ENCODE assay signal across 9 mouse cellular contexts in genomic region chr8:123101244-123101643, GRCm38 (mm10). TPM values are rescaled to one million over a fixed set of nuclear protein-coding genes. Genes with fewer than 3 reads are reported as not detected.
DNase-seq lines count a peak whose midpoint lies in the region; ATAC-seq and TF ChIP-seq lines count a peak whose summit lies in the region.
"Had no signal": no experiment of that assay in that cellular context is flagged by ENCODE, and none has a peak within 500 bp of the region (broad histone marks: within the 10 kb centered on the region; RNA-seq: fewer than 3 reads in every experiment).

No protein-coding gene starts in this region.

- no peak for ATAC-seq in forebrain, embryonic 12.5 days (ENCODE audit: low FRiP score)
- no peak for ATAC-seq in forebrain, embryonic 11.5 days (replicated peaks; ENCODE audit: low FRiP score)
- ATAC-seq in kidney, embryonic 15.5 days (replicated peaks; ENCODE audit: low FRiP score) = no peak
- ATAC-seq in liver, embryonic 12.5 days = no peak
- no peak for ATAC-seq in CD4-positive, CD25-positive, alpha-beta regulatory T cell, adult 4 months

- no peaks in the 10 kb centered on the region for H3K9me3 ChIP-seq in forebrain, embryonic 12.5 days
- H3K9me3 ChIP-seq in forebrain, embryonic 11.5 days (ENCODE audit: control insufficient read depth, low read length) = no peaks in the 10 kb centered on the region
- no peaks in the 10 kb centered on the region for H3K9me3 ChIP-seq in kidney, embryonic 15.5 days (replicated peaks)
- H3K9me3 ChIP-seq in ES-Bruce4 (replicated peaks; ENCODE audit: control insufficient read depth, insufficient read depth, low read length, poor library complexity, severe bottlenecking) = no peaks in the 10 kb centered on the region
- H3K9me3 ChIP-seq in liver, embryonic 12.5 days (replicated peaks) = no peaks in the 10 kb centered on the region

- no peak for TF ChIP-seq POLR2A in ES-Bruce4 (IDR thresholded peaks at IDR 0.05; ENCODE audit: insufficient read depth, low read length)

- peaks cover 49% of the 10 kb centered on the region for H3K36me3 ChIP-seq in forebrain, embryonic 12.5 days (replicated peaks)
- H3K36me3 ChIP-seq in forebrain, embryonic 11.5 days (ENCODE audit: control insufficient read depth, insufficient read depth, low read length) = peaks cover 10% of the 10 kb centered on the region; the same call in 1 of the 2 replicates
- H3K36me3 ChIP-seq in kidney, embryonic 15.5 days = peaks cover 42% of the 10 kb centered on the region
- peaks cover 33% of the 10 kb centered on the region for H3K36me3 ChIP-seq in ES-Bruce4 (ENCODE audit: control insufficient read depth, insufficient read depth, low read length, poor library complexity, severe bottlenecking)
- peaks cover 50% of the 10 kb centered on the region for H3K36me3 ChIP-seq in liver, embryonic 12.5 days

- H3K4me2 ChIP-seq in forebrain, embryonic 12.5 days = peak overlapping the region; percentile 68
- H3K4me2 ChIP-seq in forebrain, embryonic 11.5 days (ENCODE audit: low read depth, low read length, severe bottlenecking) = no peak overlapping the region
- H3K4me2 ChIP-seq in kidney, embryonic 15.5 days = peak overlapping the region; percentile 90
- H3K4me2 ChIP-seq in liver, embryonic 12.5 days = peak overlapping the region; percentile 91

- intact Hi-C loops in left cerebral cortex, postnatal 4 days (cut with DNase I) = no loop called here

- no peak overlapping the region for H3K4me3 ChIP-seq in forebrain, embryonic 12.5 days (replicated peaks)
- H3K4me3 ChIP-seq in forebrain, embryonic 11.5 days (ENCODE audit: low read depth, low read length) = no peak overlapping the region
- no peak overlapping the region; the same call in 1 of the 2 replicates for H3K4me3 ChIP-seq in kidney, embryonic 15.5 days (replicated peaks)
- no peak overlapping the region for H3K4me3 ChIP-seq in ES-Bruce4 (ENCODE audit: low read depth, low read length)
- peak overlapping the region; percentile 76; the same call in 1 of the 2 replicates for H3K4me3 ChIP-seq in liver, embryonic 12.5 days

- peak overlapping the region; percentile 64; the same call in 1 of the 2 replicates for H3K9ac ChIP-seq in forebrain, embryonic 12.5 days
- H3K9ac ChIP-seq in forebrain, embryonic 11.5 days (ENCODE audit: low read length) = no peak overlapping the region
- 0 out of 2 replicates have a peak overlapping the region, but pooled peaks have one; percentile 67 for H3K9ac ChIP-seq in kidney, embryonic 15.5 days
- H3K9ac ChIP-seq in ES-Bruce4 (ENCODE audit: low read depth, poor library complexity, severe bottlenecking) = peak overlapping the region; percentile 97
- peak overlapping the region; percentile 69 for H3K9ac ChIP-seq in liver, embryonic 12.5 days

- peaks cover 15% of the 10 kb centered on the region for H3K4me1 ChIP-seq in forebrain, embryonic 12.5 days
- H3K4me1 ChIP-seq in forebrain, embryonic 11.5 days (replicated peaks; ENCODE audit: control insufficient read depth, insufficient read depth, low read length) = peaks cover 8% of the 10 kb centered on the region; the same call in 1 of the 2 replicates
- H3K4me1 ChIP-seq in kidney, embryonic 15.5 days = peaks cover 27% of the 10 kb centered on the region
- no peaks in the 10 kb centered on the region for H3K4me1 ChIP-seq in ES-Bruce4 (ENCODE audit: control insufficient read depth, insufficient read depth, low read length)
- peaks cover 22% of the 10 kb centered on the region for H3K4me1 ChIP-seq in liver, embryonic 12.5 days

- no peak for TF ChIP-seq CTCF in ES-Bruce4 (IDR thresholded peaks at IDR 0.05; ENCODE audit: low read depth, low read length)

- no peak for DNase-seq in forebrain, embryonic 11.5 days (ENCODE audit: low spot score)
- no peak for DNase-seq in kidney, adult 9 months
- DNase-seq in left cerebral cortex, postnatal 4 days = no peak

- WGBS in forebrain, embryonic 12.5 days = 84% methylated on average over 4 of the region's 4 CpGs
- WGBS in forebrain, embryonic 11.5 days = 78% methylated on average over 4 of the region's 4 CpGs
- WGBS in kidney, embryonic 15.5 days = 70% methylated on average over 4 of the region's 4 CpGs
- 67% methylated on average over 4 of the region's 4 CpGs for WGBS in liver, embryonic 12.5 days (ENCODE audit: insufficient replicate concordance)

- TF ChIP-seq EP300 in ES-Bruce4 (IDR thresholded peaks at IDR 0.05; ENCODE audit: insufficient read depth, low read depth, low read length) = no peak

- H3K27ac ChIP-seq in forebrain, embryonic 12.5 days = no peak overlapping the region
- no peak overlapping the region for H3K27ac ChIP-seq in forebrain, embryonic 11.5 days (ENCODE audit: low read depth, low read length)
- peak overlapping the region; percentile 93 for H3K27ac ChIP-seq in kidney, embryonic 15.5 days
- peak overlapping the region; percentile 96 for H3K27ac ChIP-seq in ES-Bruce4 (ENCODE audit: insufficient read depth, low read length)
- H3K27ac ChIP-seq in liver, embryonic 12.5 days = peak overlapping the region; percentile 88; the same call in 1 of the 2 replicates

- H3K27me3 ChIP-seq in forebrain, embryonic 12.5 days = no peaks in the 10 kb centered on the region
- no peaks in the 10 kb centered on the region for H3K27me3 ChIP-seq in forebrain, embryonic 11.5 days (ENCODE audit: control insufficient read depth, insufficient read depth, low read length)
- no peaks in the 10 kb centered on the region for H3K27me3 ChIP-seq in kidney, embryonic 15.5 days
- H3K27me3 ChIP-seq in ES-Bruce4 (ENCODE audit: control insufficient read depth, insufficient read depth, low read length, poor library complexity, severe bottlenecking) = no peaks in the 10 kb centered on the region
- no peaks in the 10 kb centered on the region for H3K27me3 ChIP-seq in liver, embryonic 12.5 days (replicated peaks)

RNA-seq across cellular contexts. Expression of gene Rpl13, which starts 0.9 kb away (rescaled TPM):
- polyA plus RNA-seq in forebrain, embryonic 12.5 days (2016; fragmentation: Nextera tagmentation; extraction: Ambion mirVana) = 1,076 and 1,105 TPM in 2 replicates
- polyA plus RNA-seq in forebrain, embryonic 11.5 days (2014; fragmentation: Nextera tagmentation; extraction: Ambion mirVana) = 1,219 and 1,311 TPM in 2 replicates
- polyA plus RNA-seq in kidney, embryonic 15.5 days (2015; fragmentation: Nextera tagmentation; extraction: Ambion mirVana) = 1,386 and 1,404 TPM in 2 replicates
- 2,572 and 2,592 TPM in 2 replicates for polyA plus RNA-seq in ES-Bruce4 (2011; ENCODE audit: insufficient read depth, insufficient read length, low read depth, missing spikeins)
- 1,452 and 1,476 TPM in 2 replicates for polyA plus RNA-seq in liver, embryonic 12.5 days (2016; fragmentation: Nextera tagmentation; extraction: Ambion mirVana)
- 1,000 to 10,000 TPM; 2,671 to 2,712 TPM for polyA plus RNA-seq in CD4-positive, CD25-positive, alpha-beta regulatory T cell, adult 4 months (2017; shearing (Covaris generic))
- total RNA-seq in left cerebral cortex, postnatal 4 days (2021) = 100 to 1,000 TPM; 539 to 588 TPM

RNA-seq across cellular contexts. Expression of gene Cpne7, which starts 15.9 kb away (rescaled TPM):
- polyA plus RNA-seq in forebrain, embryonic 12.5 days (2016; fragmentation: Nextera tagmentation; extraction: Ambion mirVana) = 0.29 and 0.49 TPM in 2 replicates
- 0.19 TPM in 1 of 2 replicates, not detected in the other for polyA plus RNA-seq in forebrain, embryonic 11.5 days (2014; fragmentation: Nextera tagmentation; extraction: Ambion mirVana)
- 0.63 and 1.0 TPM in 2 replicates for polyA plus RNA-seq in kidney, embryonic 15.5 days (2015; fragmentation: Nextera tagmentation; extraction: Ambion mirVana)
- 2.9 and 3.2 TPM in 2 replicates for polyA plus RNA-seq in ES-Bruce4 (2011; ENCODE audit: insufficient read depth, insufficient read length, low read depth, missing spikeins)
- 2.8 and 2.9 TPM in 2 replicates for polyA plus RNA-seq in liver, embryonic 12.5 days (2016; fragmentation: Nextera tagmentation; extraction: Ambion mirVana)
- 1 to 10 TPM; 1.0 to 2.7 TPM for polyA plus RNA-seq in CD4-positive, CD25-positive, alpha-beta regulatory T cell, adult 4 months (2017; shearing (Covaris generic))
- 10 to 100 TPM; 39.2 to 59.4 TPM for total RNA-seq in left cerebral cortex, postnatal 4 days (2021)

RNA-seq across cellular contexts. Expression of gene Spg7, which starts 38.5 kb away (rescaled TPM):
- polyA plus RNA-seq in forebrain, embryonic 12.5 days (2016; fragmentation: Nextera tagmentation; extraction: Ambion mirVana) = 59.1 and 61.6 TPM in 2 replicates
- 43.5 and 52.6 TPM in 2 replicates for polyA plus RNA-seq in forebrain, embryonic 11.5 days (2014; fragmentation: Nextera tagmentation; extraction: Ambion mirVana)
- polyA plus RNA-seq in kidney, embryonic 15.5 days (2015; fragmentation: Nextera tagmentation; extraction: Ambion mirVana) = 48.9 and 52.5 TPM in 2 replicates
- polyA plus RNA-seq in ES-Bruce4 (2011; ENCODE audit: insufficient read depth, insufficient read length, low read depth, missing spikeins) = 79.3 and 99.6 TPM in 2 replicates
- 40.0 TPM in 2 replicates for polyA plus RNA-seq in liver, embryonic 12.5 days (2016; fragmentation: Nextera tagmentation; extraction: Ambion mirVana)
- polyA plus RNA-seq in CD4-positive, CD25-positive, alpha-beta regulatory T cell, adult 4 months (2017; shearing (Covaris generic)) = 10 to 100 TPM; 24.4 to 29.0 TPM
- 10 to 100 TPM; 73.8 to 79.7 TPM for total RNA-seq in left cerebral cortex, postnatal 4 days (2021)

RNA-seq across cellular contexts. Expression of gene Sult5a1, which starts 56.9 kb away (rescaled TPM):
- polyA plus RNA-seq in forebrain, embryonic 12.5 days (2016; fragmentation: Nextera tagmentation; extraction: Ambion mirVana) = 1.7 and 1.9 TPM in 2 replicates
- polyA plus RNA-seq in forebrain, embryonic 11.5 days (2014; fragmentation: Nextera tagmentation; extraction: Ambion mirVana) = 2.9 and 4.3 TPM in 2 replicates
- 9.5 and 12.7 TPM in 2 replicates for polyA plus RNA-seq in kidney, embryonic 15.5 days (2015; fragmentation: Nextera tagmentation; extraction: Ambion mirVana)
- polyA plus RNA-seq in ES-Bruce4 (2011; ENCODE audit: insufficient read depth, insufficient read length, low read depth, missing spikeins) = 2.2 and 2.9 TPM in 2 replicates
- polyA plus RNA-seq in liver, embryonic 12.5 days (2016; fragmentation: Nextera tagmentation; extraction: Ambion mirVana) = 1.7 and 2.1 TPM in 2 replicates
- polyA plus RNA-seq in CD4-positive, CD25-positive, alpha-beta regulatory T cell, adult 4 months (2017; shearing (Covaris generic)) = under 1 TPM in 1 of 2 experiments, not detected in 1; 0.42 TPM
- not detected for total RNA-seq in left cerebral cortex, postnatal 4 days (2021)
- polyA plus RNA-seq: activated CD4-positive, CD25-positive, alpha-beta regulatory T cell, adult 4 months had no signal

RNA-seq across cellular contexts. Expression of gene Ankrd11, which starts 59.2 kb away (rescaled TPM):
- polyA plus RNA-seq in forebrain, embryonic 12.5 days (2016; fragmentation: Nextera tagmentation; extraction: Ambion mirVana) = 38.4 and 65.7 TPM in 2 replicates
- polyA plus RNA-seq in forebrain, embryonic 11.5 days (2014; fragmentation: Nextera tagmentation; extraction: Ambion mirVana) = 94.4 and 95.0 TPM in 2 replicates
- 33.5 and 38.0 TPM in 2 replicates for polyA plus RNA-seq in kidney, embryonic 15.5 days (2015; fragmentation: Nextera tagmentation; extraction: Ambion mirVana)
- 146 and 148 TPM in 2 replicates for polyA plus RNA-seq in ES-Bruce4 (2011; ENCODE audit: insufficient read depth, insufficient read length, low read depth, missing spikeins)
- 43.9 and 44.0 TPM in 2 replicates for polyA plus RNA-seq in liver, embryonic 12.5 days (2016; fragmentation: Nextera tagmentation; extraction: Ambion mirVana)
- polyA plus RNA-seq in CD4-positive, CD25-positive, alpha-beta regulatory T cell, adult 4 months (2017; shearing (Covaris generic)) = 10 to 100 TPM; 79.7 to 84.1 TPM
- 100 to 1,000 TPM; 138 to 143 TPM for total RNA-seq in left cerebral cortex, postnatal 4 days (2021)

Comparison
In these comparisons a context has a peak if more than half of its experiments do, and no peak if none do; other contexts are left out.
1. H3K27ac ChIP-seq: peak in kidney, embryonic 15.5 days (single experiment), ES-Bruce4 (single experiment) and liver, embryonic 12.5 days (single experiment); none in forebrain, embryonic 12.5 days (single experiment) and forebrain, embryonic 11.5 days (single experiment).